Mouse (Mus musculus) heart, adult 2 months (tissue): Measurements from ENCODE around the gene Ptk6.

ENCODE experiments used
- CTCF ChIP-seq: fragments of 200-600 bp; IDR thresholded peaks from 2 replicates; pipeline ENCODE4 v1.8.1; 2022; ENCODE audit warnings: antibody characterized with exemption, mild to moderate bottlenecking, moderate library complexity
- POLR2A ChIP-seq: fragments of 200-500 bp; IDR thresholded peaks from 2 replicates; pipeline ENCODE4 v1.6.1; 2011; ENCODE audit warnings: mild to moderate bottlenecking, low read depth, low read length, control low read depth; ENCODE audit not compliant: insufficient read depth

DNA sequence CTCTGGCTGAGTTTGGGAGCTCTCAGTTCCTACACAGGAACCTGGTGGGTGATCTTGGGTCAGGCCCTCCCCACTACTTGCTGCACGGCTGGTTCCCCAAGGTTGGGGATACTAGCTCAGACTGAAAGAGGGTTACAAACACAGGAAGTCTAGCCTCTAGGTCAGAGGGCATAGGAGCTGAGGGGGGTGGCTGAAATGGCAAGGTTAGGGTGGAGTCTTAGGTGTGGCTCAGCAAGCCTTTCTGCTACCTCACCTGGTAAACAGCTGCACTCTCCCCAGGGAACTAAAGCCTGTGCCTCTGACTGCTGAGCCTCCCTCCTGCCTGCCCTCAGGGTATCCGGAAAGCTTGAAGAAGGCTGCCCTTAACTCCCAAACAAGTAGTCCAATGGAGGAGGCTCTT lies 13.9 kb downstream of the Ptk6 start:
- no peak for TF ChIP-seq POLR2A
- TF ChIP-seq CTCF = no peak
